Mouse (Mus musculus): ENCODE results near the gene Ccdc57. TPM values are rescaled to one million over a fixed set of nuclear protein-coding genes. Genes with fewer than 3 reads are reported as not detected.

Ccdc57 gene
- polyA plus RNA-seq, 1 experiment = 2.9 TPM

DNA sequence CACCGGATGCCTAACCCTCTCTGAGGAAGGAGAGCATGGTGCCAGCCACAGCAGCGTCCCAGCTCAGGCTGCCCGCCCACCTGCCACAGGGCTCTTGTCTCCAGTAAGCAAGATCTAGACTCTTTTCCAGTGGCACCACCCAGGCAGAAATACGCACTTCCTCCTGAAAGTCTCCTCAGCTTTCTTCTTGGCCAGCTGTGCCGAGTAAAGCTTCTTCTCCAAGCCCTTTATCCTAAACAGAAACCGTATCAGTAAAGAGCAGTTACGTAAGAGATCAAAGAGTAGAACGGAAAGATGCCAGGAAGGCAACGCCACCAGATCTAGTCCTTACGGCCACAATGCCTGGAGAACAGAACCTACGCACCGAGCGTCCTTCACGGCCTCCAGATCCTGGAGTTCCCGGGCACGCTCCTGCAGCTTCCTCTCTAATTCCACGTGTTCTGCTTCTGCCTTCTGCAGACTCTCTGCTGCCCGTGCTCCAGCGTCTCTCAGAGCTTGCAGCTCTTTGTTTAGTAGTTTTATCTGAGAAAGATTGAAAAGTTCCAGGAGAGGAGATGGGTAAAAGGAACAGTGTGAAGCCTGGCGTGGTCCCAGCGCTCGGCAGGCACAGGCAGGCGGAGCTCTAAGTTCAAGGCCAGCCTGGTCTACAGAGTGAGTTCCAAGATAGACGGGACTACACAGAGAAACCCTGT is 29.4 kb downstream of the Ccdc57 start:
- peak; percentile 18 for DNase-seq
- Histone ChIP-seq H3K36me3 (ENCODE audit: control insufficient read depth, insufficient read depth, low read length) (no peaks in the 10 kb centered on the region), H3K4me1 (ENCODE audit: control insufficient read depth, insufficient read depth, low read length) (peaks cover 9% of the 10 kb centered on the region; the same call in 1 of the 2 replicates), H3K27me3 (replicated peaks; ENCODE audit: control insufficient read depth, insufficient read depth, low read length) (no peaks in the 10 kb centered on the region), H3K27ac (ENCODE audit: insufficient read depth, low read depth, low read length) (no peak overlapping the region), H3K4me3 (ENCODE audit: insufficient read depth, low read depth, low read length) (no peak overlapping the region)
- WGBS = 71% methylated on average over 24 of the region's 24 CpGs
- TF ChIP-seq CTCF (conservative IDR thresholded peaks at IDR 0.05; ENCODE audit: insufficient read depth, insufficient read length, low read depth, low read length) (no peak), POLR2A (IDR thresholded peaks at IDR 0.05; ENCODE audit: low read depth, low read length) (no peak)

DNA sequence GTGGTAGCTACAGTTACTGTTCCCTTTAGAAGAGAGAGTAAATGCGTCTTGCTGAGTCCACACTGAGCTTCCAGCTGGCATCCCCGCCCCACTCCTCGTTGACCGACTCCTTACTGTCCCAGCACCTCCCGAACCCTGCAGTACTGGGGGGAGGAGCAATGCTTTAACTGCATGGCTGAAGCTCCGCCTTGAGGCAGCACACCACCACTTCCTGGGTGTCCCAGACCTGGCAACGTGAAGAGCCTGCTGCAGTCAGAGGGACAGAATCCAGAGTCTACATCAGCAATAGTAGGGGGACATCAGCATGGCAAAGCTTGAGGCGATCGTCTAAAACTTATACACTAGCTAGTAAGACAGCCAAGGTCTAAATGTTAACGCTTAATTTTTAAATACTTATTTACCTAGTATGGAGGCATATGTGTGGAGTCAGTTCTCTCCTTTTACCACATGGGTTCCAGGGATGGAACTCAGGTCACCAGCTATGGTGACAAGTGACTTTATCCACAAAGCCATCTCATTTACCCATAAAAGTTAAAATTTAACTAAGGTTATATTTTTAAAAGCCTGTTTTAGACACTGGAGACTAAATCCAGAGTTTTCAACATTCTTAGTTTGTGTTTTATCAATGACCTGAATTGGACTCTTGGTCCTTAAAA is 30.1 kb downstream of the Ccdc57 start:
- WGBS = 29% methylated on average over 10 of the region's 10 CpGs
- H3K36me3 ChIP-seq (ENCODE audit: control insufficient read depth, insufficient read depth, low read length) = no peaks in the 10 kb centered on the region
- no peaks in the 10 kb centered on the region for H3K27me3 ChIP-seq (replicated peaks; ENCODE audit: control insufficient read depth, insufficient read depth, low read length)
- no peak overlapping the region for H3K4me3 ChIP-seq (ENCODE audit: insufficient read depth, low read depth, low read length)
- no peak overlapping the region for H3K27ac ChIP-seq (ENCODE audit: insufficient read depth, low read depth, low read length)
- peak; percentile 57 for DNase-seq
- no peak for TF ChIP-seq CTCF (conservative IDR thresholded peaks at IDR 0.05; ENCODE audit: insufficient read depth, insufficient read length, low read depth, low read length)
- no peak for TF ChIP-seq POLR2A (IDR thresholded peaks at IDR 0.05; ENCODE audit: low read depth, low read length)
- H3K4me1 ChIP-seq (ENCODE audit: control insufficient read depth, insufficient read depth, low read length) = peaks cover 9% of the 10 kb centered on the region; the same call in 1 of the 2 replicates

DNA sequence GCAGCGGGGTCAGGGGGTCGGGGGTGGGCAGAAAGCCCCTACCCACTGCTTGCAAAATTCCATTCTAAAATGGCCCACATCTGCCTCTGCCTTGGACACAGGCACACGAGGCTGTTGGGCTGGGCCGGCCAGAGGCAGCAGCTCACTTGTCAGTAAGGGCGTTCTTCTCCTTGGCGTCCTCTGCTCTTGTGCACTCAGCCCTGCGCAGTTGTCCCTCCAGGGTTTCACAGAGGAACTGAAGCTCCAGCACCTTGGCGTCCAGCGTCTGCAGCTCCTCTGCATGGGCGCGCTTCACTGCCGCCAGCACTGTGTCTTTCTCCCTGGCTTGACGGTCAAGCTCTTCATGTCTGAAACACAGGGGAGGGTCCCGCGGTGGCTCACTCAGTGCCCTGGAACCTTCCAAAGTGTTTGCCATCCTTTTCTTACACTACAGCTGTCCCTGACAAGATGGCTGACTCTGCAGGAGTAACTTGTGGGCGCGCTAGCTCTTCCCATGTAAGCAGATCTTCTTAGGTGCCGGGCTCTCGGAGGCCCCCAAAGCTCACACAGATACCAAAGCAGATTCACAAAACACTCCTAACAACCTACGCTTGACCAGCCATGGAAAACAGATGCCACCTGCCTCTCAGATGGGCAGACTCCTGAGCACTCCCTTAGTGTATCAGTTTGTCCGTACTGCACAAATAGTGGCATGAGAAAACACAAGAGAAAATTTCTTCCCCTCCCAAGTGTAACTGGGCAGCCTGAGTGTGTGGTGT is 30.8 kb downstream of the Ccdc57 start:
- no peak overlapping the region for H3K4me3 ChIP-seq (ENCODE audit: insufficient read depth, low read depth, low read length)
- WGBS = 67% methylated on average over 21 of the region's 21 CpGs
- DNase-seq = peak; percentile 27
- no peaks in the 10 kb centered on the region for H3K36me3 ChIP-seq (ENCODE audit: control insufficient read depth, insufficient read depth, low read length)
- no peak for TF ChIP-seq CTCF (conservative IDR thresholded peaks at IDR 0.05; ENCODE audit: insufficient read depth, insufficient read length, low read depth, low read length)
- TF ChIP-seq POLR2A (IDR thresholded peaks at IDR 0.05; ENCODE audit: low read depth, low read length) = no peak
- peaks cover 9% of the 10 kb centered on the region; the same call in 1 of the 2 replicates for H3K4me1 ChIP-seq (ENCODE audit: control insufficient read depth, insufficient read depth, low read length)
- no peak overlapping the region for H3K27ac ChIP-seq (ENCODE audit: insufficient read depth, low read depth, low read length)
- no peaks in the 10 kb centered on the region for H3K27me3 ChIP-seq (replicated peaks; ENCODE audit: control insufficient read depth, insufficient read depth, low read length)

DNA sequence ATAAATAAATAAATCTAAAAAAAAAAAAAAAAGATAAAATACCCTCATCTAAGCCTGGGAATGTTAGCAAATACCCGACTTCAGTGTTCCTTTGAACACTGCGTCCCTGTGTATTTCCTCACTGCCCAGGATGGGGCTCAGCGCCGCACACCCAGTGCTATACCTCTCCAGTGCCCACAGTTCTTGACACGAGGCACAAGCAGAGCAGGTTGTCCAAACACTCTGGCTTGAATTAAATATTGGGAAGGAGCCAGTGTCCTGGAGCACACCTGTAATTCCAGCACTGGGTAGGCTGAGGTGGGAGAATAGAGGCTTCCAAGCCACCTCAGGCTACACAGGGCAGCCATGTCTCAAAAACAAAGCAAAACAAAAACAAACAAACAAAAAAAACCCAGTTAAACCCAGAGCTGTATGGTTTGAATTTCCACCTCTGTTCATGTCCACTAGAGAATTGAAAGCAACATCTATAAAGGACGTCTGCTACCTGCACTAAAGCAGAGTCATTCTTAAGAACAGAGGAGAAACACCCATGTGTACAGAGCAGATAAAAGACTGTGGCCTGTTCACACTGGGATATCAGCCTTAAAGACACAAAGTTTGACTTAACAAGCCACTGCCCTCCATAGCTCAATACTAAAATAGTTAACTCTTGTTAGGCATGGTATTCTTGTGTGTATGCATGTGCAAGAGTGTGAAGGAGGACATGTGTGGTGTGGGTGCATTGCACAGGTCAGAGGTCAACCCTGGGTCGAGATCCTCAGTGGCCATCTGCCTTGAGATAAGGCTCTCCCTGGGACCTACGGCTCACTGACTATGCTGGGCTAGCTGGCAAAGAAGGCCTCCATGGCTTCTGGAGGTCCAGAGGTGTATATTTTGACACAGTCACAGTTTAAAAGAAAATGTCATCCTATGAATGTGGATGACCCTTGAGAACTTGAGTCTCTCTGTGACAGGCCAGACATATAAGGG is 32.1 kb downstream of the Ccdc57 start:
- Histone ChIP-seq H3K36me3 (ENCODE audit: control insufficient read depth, insufficient read depth, low read length) (no peaks in the 10 kb centered on the region), H3K27ac (ENCODE audit: insufficient read depth, low read depth, low read length) (no peak overlapping the region), H3K4me1 (ENCODE audit: control insufficient read depth, insufficient read depth, low read length) (peaks cover 9% of the 10 kb centered on the region; the same call in 1 of the 2 replicates), H3K4me3 (ENCODE audit: insufficient read depth, low read depth, low read length) (no peak overlapping the region), H3K27me3 (replicated peaks; ENCODE audit: control insufficient read depth, insufficient read depth, low read length) (no peaks in the 10 kb centered on the region)
- DNase-seq = no peak
- 89% methylated on average over 8 of the region's 8 CpGs for WGBS
- TF ChIP-seq CTCF (conservative IDR thresholded peaks at IDR 0.05; ENCODE audit: insufficient read depth, insufficient read length, low read depth, low read length) (no peak), POLR2A (IDR thresholded peaks at IDR 0.05; ENCODE audit: low read depth, low read length) (no peak)

DNA sequence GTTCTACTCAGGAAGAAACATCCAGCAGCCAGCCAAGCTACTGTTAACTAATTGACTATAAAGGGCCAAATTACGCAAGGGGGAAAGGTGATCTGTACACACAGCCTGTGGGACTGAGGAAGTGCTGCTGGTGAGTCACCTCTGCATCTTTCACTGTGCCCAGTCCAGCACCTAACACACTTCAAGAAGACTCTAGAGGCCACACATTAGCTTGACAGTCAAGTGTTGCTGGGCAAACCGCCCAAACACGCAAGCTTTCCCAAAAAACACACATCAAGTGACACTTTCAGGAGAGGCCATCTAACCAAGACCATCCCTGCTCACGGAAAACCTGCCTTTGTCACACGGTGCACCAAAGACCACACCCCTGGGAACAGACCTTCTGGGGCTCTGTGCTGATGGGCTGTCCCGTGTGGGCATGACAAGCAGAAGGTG is 34.5 kb downstream of the Ccdc57 start:
- WGBS = 88% methylated on average over 6 of the region's 6 CpGs
- peak; percentile 17 for DNase-seq
- no peak overlapping the region for H3K27ac ChIP-seq (ENCODE audit: insufficient read depth, low read depth, low read length)

DNA sequence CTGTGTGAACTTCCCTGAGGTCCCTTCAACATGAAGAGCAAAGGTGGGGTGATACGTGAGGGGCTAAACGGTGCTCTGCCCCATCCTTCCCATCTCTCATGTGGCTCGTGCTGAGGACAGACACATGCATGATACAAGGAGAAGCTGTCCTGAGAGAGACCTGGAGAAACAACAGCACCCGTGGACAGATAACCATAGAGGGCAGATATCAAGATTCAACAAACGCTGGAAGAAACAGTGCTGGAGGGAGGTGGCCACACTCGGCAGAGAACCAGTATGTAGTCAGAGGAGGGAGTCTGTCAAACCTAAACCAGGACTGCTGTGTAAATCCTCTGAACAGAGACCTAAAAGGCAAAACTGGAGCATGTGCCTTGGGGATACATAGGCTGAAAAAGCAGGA is 37.2 kb downstream of the Ccdc57 start:
- WGBS = 92% methylated on average over 6 of the region's 6 CpGs
- Histone ChIP-seq H3K27me3 (replicated peaks; ENCODE audit: control insufficient read depth, insufficient read depth, low read length) (no peaks in the 10 kb centered on the region), H3K36me3 (ENCODE audit: control insufficient read depth, insufficient read depth, low read length) (no peaks in the 10 kb centered on the region), H3K4me1 (ENCODE audit: control insufficient read depth, insufficient read depth, low read length) (no peaks in the 10 kb centered on the region), H3K27ac (ENCODE audit: insufficient read depth, low read depth, low read length) (no peak overlapping the region), H3K4me3 (ENCODE audit: insufficient read depth, low read depth, low read length) (no peak overlapping the region)
- no peak for DNase-seq
- TF ChIP-seq POLR2A (IDR thresholded peaks at IDR 0.05; ENCODE audit: low read depth, low read length) = no peak
- TF ChIP-seq CTCF (conservative IDR thresholded peaks at IDR 0.05; ENCODE audit: insufficient read depth, insufficient read length, low read depth, low read length) = no peak

More for the DNA sequence above, 34.5 kb downstream of the Ccdc57 start:
- H3K4me1 ChIP-seq (ENCODE audit: control insufficient read depth, insufficient read depth, low read length) = peaks cover 7% of the 10 kb centered on the region; the same call in 1 of the 2 replicates
- no peak for TF ChIP-seq CTCF (conservative IDR thresholded peaks at IDR 0.05; ENCODE audit: insufficient read depth, insufficient read length, low read depth, low read length)
- TF ChIP-seq POLR2A (IDR thresholded peaks at IDR 0.05; ENCODE audit: low read depth, low read length) = no peak
- no peaks in the 10 kb centered on the region for H3K36me3 ChIP-seq (ENCODE audit: control insufficient read depth, insufficient read depth, low read length)
- no peaks in the 10 kb centered on the region for H3K27me3 ChIP-seq (replicated peaks; ENCODE audit: control insufficient read depth, insufficient read depth, low read length)
- no peak overlapping the region for H3K4me3 ChIP-seq (ENCODE audit: insufficient read depth, low read depth, low read length)

Measured in kidney, adult 2 months (tissue).